Mouse (Mus musculus) layer of hippocampus, postnatal 36 days (tissue): ENCODE measurements around the gene Teddm1a. TPM values are rescaled to one million over a fixed set of nuclear protein-coding genes. Genes with fewer than 3 reads are reported as not detected.
"Not testable (repeated sequence)": the region's sequence is repeated elsewhere in the genome, so short reads cannot be mapped to it uniquely, and the experiment has no call there.

Experiments used
- DNase-seq, 2 experiments: peaks; one replicate each; pipeline ENCODE4 v3.0.0; 2022
- total RNA-seq, 2 experiments: library from RNA; stranded (reverse); gene quantifications; 2 replicates each; pipeline ENCODE4 v1.2.3; 2021

Teddm1a gene
- not detected for total RNA-seq

GRCm38 (mm10) chr1:153891442-153891841, at the start of gene Teddm1a:
Gene Teddm1a, plus strand, starts transcription at chr1:153891742.
- DNase-seq: no peak

GRCm38 (mm10) chr1:153842121-153842740, 49.3 kb upstream of the Teddm1a start:
- DNase-seq: peak in 1 of 2 experiments; percentile 11

GRCm38 (mm10) chr1:153844042-153844441, 47.5 kb upstream of the Teddm1a start, which contains the start of gene Rgsl1:
Gene Rgsl1, minus strand, starts transcription at chr1:153844142.
- no peak for DNase-seq

GRCm38 (mm10) chr1:153846420-153846819, 45.1 kb upstream of the Teddm1a start:
- DNase-seq: no peak

- no peak for DNase-seq
Observed at GRCm38 (mm10) chr1:153846867-153847266, 44.7 kb upstream of the Teddm1a start.

GRCm38 (mm10) chr1:153852696-153853095, 38.8 kb upstream of the Teddm1a start:
- DNase-seq: not testable (repeated sequence)

- no peak for DNase-seq
Observed at GRCm38 (mm10) chr1:153855946-153856345, 35.6 kb upstream of the Teddm1a start.

GRCm38 (mm10) chr1:153874045-153874444, 17.5 kb upstream of the Teddm1a start, which contains the start of gene Teddm1b:
Gene Teddm1b, plus strand, starts transcription at chr1:153874345.
- no peak for DNase-seq

GRCm38 (mm10) chr1:153880391-153880790, 11.2 kb upstream of the Teddm1a start:
- not testable (repeated sequence) for DNase-seq

- no peak for DNase-seq
Observed at GRCm38 (mm10) chr1:153886024-153886633, 5.4 kb upstream of the Teddm1a start.

- DNase-seq: no peak
Observed at GRCm38 (mm10) chr1:153890121-153890520, 1.4 kb upstream of the Teddm1a start.

- no peak for DNase-seq
Observed at GRCm38 (mm10) chr1:153893746-153894145, 2.2 kb downstream of the Teddm1a start.

GRCm38 (mm10) chr1:153894201-153894893, 2.8 kb downstream of the Teddm1a start:
- no peak for DNase-seq

- peak; percentile 74 to 76 for DNase-seq
Observed at GRCm38 (mm10) chr1:153894979-153895378, 3.4 kb downstream of the Teddm1a start.

- no peak for DNase-seq
Observed at GRCm38 (mm10) chr1:153897196-153897595, 5.7 kb downstream of the Teddm1a start.

GRCm38 (mm10) chr1:153898989-153899730, 7.6 kb downstream of the Teddm1a start:
- DNase-seq: no peak

- DNase-seq: peak; percentile 94
Observed at GRCm38 (mm10) chr1:153899731-153900380, 8.3 kb downstream of the Teddm1a start, which contains the start of the genes Glul and Teddm2. Gene Glul, plus strand, starts transcription at chr1:153899944. Gene Teddm2, minus strand, starts transcription at chr1:153900228.

- no peak for DNase-seq
Observed at GRCm38 (mm10) chr1:153900381-153900780, 8.8 kb downstream of the Teddm1a start.

- DNase-seq: no peak
Observed at GRCm38 (mm10) chr1:153900860-153901730, 9.6 kb downstream of the Teddm1a start.

GRCm38 (mm10) chr1:153903006-153903405, 11.5 kb downstream of the Teddm1a start:
- no peak for DNase-seq

GRCm38 (mm10) chr1:153904236-153904635, 12.7 kb downstream of the Teddm1a start:
- DNase-seq: no peak
